Mouse (Mus musculus) heart, embryonic 12.5 days (tissue): Measurements from ENCODE around the gene Fcrl5. TPM values are rescaled to one million over a fixed set of nuclear protein-coding genes. Genes with fewer than 3 reads are reported as not detected.
A peak's percentile ranks its signal among the peaks of the same experiment; 100 is the strongest.

Source experiments
- ATAC-seq: fragments of 200-750 bp; cut with Nextera tagmentation; 2 replicates; pipeline ENCODE4 v1.8.0; 2017; ENCODE audit warnings: moderate TSS enrichment, moderate library complexity; ENCODE audit not compliant: insufficient number of reproducible peaks, low FRiP score
- H3K27ac ChIP-seq: fragments of 300-500 bp; sonication (generic); 2 replicates; pipeline ENCODE4 v1.5.1; 2016; ENCODE audit warnings: mild to moderate bottlenecking, moderate library complexity; ENCODE audit not compliant: poor library complexity, severe bottlenecking
- H3K27me3 ChIP-seq: fragments of 300-500 bp; sonication (generic); replicated peaks from 2 replicates; pipeline ENCODE4 v1.6.1; 2016; ENCODE audit warnings: mild to moderate bottlenecking, moderate library complexity
- H3K36me3 ChIP-seq: fragments of 300-500 bp; sonication (generic); 2 replicates; pipeline ENCODE4 v1.6.1; 2016; ENCODE audit warnings: mild to moderate bottlenecking, moderate library complexity
- H3K4me1 ChIP-seq: fragments of 300-500 bp; sonication (generic); replicated peaks from 2 replicates; pipeline ENCODE4 v1.6.1; 2016; ENCODE audit warnings: mild to moderate bottlenecking
- H3K4me2 ChIP-seq: fragments of 300-500 bp; sonication (generic); 2 replicates; pipeline ENCODE4 v1.6.1; 2016; ENCODE audit warnings: mild to moderate bottlenecking, moderate library complexity
- H3K4me3 ChIP-seq: fragments of 300-500 bp; sonication (generic); 2 replicates; pipeline ENCODE4 v1.5.1; 2016; ENCODE audit warnings: mild to moderate bottlenecking
- H3K9ac ChIP-seq: fragments of 300-500 bp; sonication (generic); 2 replicates; pipeline ENCODE4 v1.6.1; 2016; ENCODE audit warnings: mild to moderate bottlenecking, moderate library complexity
- H3K9me3 ChIP-seq: fragments of 300-500 bp; sonication (generic); replicated peaks from 2 replicates; pipeline ENCODE4 v1.6.1; 2016; ENCODE audit warnings: mild to moderate bottlenecking, moderate library complexity
- WGBS: fragments of 180-500 bp; shearing (Covaris S2); methylation state at CpG from one replicate; pipeline ENCODE4 v1.1.7; 2016; 5-methylcytosine and 5-hydroxymethylcytosine counted together
- polyA plus RNA-seq: library from polyadenylated mRNA; unstranded; fragments of >200 nt; fragmentation: Nextera tagmentation; extraction: Ambion mirVana; gene quantifications from 2 replicates; pipeline ENCODE4 v1.2.1, GENCODE M21; 2016

The Fcrl5 gene
- polyA plus RNA-seq, 1 experiment from 2014 or later = not detected

- peaks cover 61% of the 10 kb centered on the region for H3K36me3 ChIP-seq
- no peak overlapping the region for H3K4me3 ChIP-seq
- H3K9me3 ChIP-seq = no peaks in the 10 kb centered on the region
- no peak overlapping the region for H3K4me2 ChIP-seq
- no peak for ATAC-seq
- no peaks in the 10 kb centered on the region for H3K27me3 ChIP-seq
- H3K27ac ChIP-seq = no peak overlapping the region
- H3K9ac ChIP-seq = no peak overlapping the region
- peaks cover 32% of the 10 kb centered on the region for H3K4me1 ChIP-seq
- WGBS = 92% methylated on average over 8 of the region's 8 CpGs
These were observed 93.3 kb downstream of the Fcrl5 start for GRCm38 (mm10) chr3:87528841-87529240.

- Histone ChIP-seq H3K27me3 (no peaks in the 10 kb centered on the region), H3K36me3 (peaks cover 68% of the 10 kb centered on the region), H3K27ac (no peak overlapping the region), H3K9me3 (no peaks in the 10 kb centered on the region), H3K9ac (no peak overlapping the region), H3K4me1 (peaks cover 32% of the 10 kb centered on the region), H3K4me3 (no peak overlapping the region), H3K4me2 (no peak overlapping the region)
- WGBS = 90% methylated on average over 11 of the region's 11 CpGs
- ATAC-seq = no peak
These were observed 94.0 kb downstream of the Fcrl5 start for GRCm38 (mm10) chr3:87529568-87529967.

DNA sequence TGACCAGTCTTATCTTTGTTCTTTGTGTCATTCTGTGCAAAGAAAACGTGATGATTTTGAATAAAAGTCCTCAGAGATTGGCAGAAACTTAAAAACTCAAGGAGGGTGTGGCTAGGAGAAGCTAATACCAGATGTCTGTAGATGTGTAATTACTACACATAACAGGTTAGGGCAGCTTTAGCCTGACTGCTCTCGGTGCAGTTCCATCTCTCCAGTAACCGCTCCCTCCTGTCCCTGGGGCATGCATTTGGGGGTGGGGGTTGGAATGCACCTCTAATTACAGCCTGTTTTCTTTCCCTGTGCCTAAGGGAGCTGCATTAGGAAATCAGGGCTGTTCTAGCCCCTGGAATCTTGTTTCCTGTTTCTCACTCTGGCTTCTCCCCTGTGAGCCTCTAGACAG lies 94.7 kb downstream of the Fcrl5 start:
- no peak overlapping the region for H3K4me3 ChIP-seq
- no peaks in the 10 kb centered on the region for H3K9me3 ChIP-seq
- no peak overlapping the region for H3K9ac ChIP-seq
- no peak overlapping the region for H3K4me2 ChIP-seq
- no peaks in the 10 kb centered on the region for H3K27me3 ChIP-seq
- peaks cover 28% of the 10 kb centered on the region for H3K4me1 ChIP-seq
- no peak for ATAC-seq
- no peak overlapping the region for H3K27ac ChIP-seq
- peaks cover 75% of the 10 kb centered on the region for H3K36me3 ChIP-seq
- WGBS = 87% methylated on average over 3 of the region's 3 CpGs

DNA sequence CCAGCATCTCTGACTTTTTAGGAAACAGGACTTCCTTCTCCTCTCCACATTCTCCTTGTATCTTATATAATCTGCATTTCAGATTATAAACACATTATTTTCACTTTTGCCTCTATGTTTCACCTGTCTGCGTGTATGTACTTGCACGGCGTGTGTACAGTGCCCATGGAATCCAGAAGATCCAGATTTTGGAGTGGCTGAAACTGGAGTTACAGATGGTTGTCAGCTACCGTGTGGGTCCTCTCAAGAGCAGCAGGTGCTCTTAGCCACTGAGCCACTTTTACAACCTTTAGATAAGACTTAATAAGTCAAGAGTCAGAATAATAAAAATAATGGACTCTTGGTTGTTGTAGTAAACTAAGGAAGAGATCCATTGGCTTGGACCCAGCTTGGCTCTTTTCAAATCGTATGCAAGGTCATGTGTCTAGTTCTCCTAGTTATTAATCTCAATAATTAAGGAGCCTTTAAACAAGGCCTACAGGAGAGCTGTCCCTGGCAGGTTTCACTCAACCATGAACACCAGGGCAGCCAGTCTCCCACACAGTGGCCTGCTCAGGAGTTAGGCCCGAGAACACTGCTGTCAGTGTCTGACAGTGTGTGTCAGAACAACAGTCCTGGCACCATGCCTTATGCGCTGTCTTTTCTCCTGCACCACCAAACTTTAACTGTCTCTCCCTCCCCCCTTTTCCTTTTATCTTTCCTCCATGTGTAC lies 98.2 kb downstream of the Fcrl5 start:
- H3K9ac ChIP-seq = no peak overlapping the region
- WGBS = 91% methylated on average over 7 of the region's 7 CpGs
- H3K27me3 ChIP-seq = no peaks in the 10 kb centered on the region
- no peak for ATAC-seq
- peaks cover 25% of the 10 kb centered on the region for H3K4me1 ChIP-seq
- H3K4me2 ChIP-seq = no peak overlapping the region
- no peaks in the 10 kb centered on the region for H3K9me3 ChIP-seq
- no peak overlapping the region for H3K4me3 ChIP-seq
- no peak overlapping the region for H3K27ac ChIP-seq
- H3K36me3 ChIP-seq = peaks cover 91% of the 10 kb centered on the region

- Histone ChIP-seq H3K36me3 (peaks cover 54% of the 10 kb centered on the region), H3K27me3 (no peaks in the 10 kb centered on the region), H3K4me1 (peaks cover 62% of the 10 kb centered on the region), H3K9me3 (no peaks in the 10 kb centered on the region), H3K27ac (peak overlapping the region; percentile 7; the same call in 1 of the 2 replicates), H3K4me3 (no peak overlapping the region), H3K9ac (no peak overlapping the region), H3K4me2 (no peak overlapping the region)
- no peak for ATAC-seq
- 53% methylated on average over 10 of the region's 10 CpGs for WGBS
These were observed 102.5 kb downstream of the Fcrl5 start for GRCm38 (mm10) chr3:87538034-87538433.

DNA sequence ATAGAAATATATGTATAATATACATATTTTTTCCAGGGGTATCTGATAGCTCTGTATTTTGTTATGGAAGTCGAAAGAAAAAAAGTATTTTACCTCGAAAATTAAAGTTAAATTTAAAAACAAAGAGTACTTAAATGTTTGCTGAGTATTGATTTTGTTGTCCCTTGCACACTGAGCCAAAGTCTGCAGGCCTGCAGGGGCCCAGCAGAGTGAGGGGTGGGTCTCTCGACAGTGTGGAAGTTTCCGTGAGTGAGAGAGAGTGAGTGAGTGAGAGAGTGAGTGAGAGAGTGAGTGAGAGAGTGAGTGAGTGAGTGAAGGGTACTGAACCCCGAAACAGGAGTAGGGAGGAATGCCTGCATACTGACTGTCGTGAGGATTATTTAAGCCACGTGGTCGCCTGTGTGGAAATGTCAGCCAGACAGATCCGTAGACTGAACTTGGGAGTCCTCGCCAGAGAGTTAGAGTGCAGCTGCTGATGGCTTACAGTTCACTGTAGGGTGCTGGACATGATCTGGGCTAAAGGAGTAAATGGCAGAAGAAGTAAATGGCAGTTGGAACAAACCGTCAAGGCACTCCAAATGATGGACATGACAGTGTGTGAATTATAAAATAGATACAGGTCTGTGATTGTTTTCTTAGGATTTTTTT lies 104.6 kb downstream of the Fcrl5 start:
- H3K4me1 ChIP-seq = peaks cover 63% of the 10 kb centered on the region
- 62% methylated on average over 11 of the region's 11 CpGs for WGBS
- H3K9ac ChIP-seq = no peak overlapping the region
- no peak for ATAC-seq
- no peaks in the 10 kb centered on the region for H3K9me3 ChIP-seq
- H3K4me2 ChIP-seq = 0 out of 2 replicates have a peak overlapping the region, but pooled peaks have one; percentile 3
- no peaks in the 10 kb centered on the region for H3K27me3 ChIP-seq
- peak overlapping the region; percentile 54; the same call in 1 of the 2 replicates for H3K27ac ChIP-seq
- no peak overlapping the region for H3K4me3 ChIP-seq
- peaks cover 33% of the 10 kb centered on the region for H3K36me3 ChIP-seq

DNA sequence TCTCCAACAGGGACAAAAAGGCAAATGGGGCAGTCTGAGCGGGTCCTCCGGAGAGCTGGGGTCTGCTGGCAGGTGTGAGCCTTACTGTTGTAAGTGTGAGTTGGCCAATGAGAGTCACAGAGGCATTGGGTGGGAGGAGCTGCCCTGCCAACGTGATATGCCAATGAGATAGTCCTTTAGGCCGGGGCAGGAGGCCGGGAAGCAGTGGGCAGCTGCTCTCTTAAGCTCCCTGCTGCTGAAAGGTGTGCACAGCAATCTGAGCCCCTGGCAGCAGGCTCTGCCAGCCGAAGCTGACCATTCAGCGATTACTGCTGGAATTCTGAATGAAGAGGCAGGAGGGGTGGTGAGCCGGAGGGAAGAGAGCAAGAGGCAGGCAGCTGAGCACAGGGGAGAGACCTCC lies 105.1 kb downstream of the Fcrl5 start:
- H3K27me3 ChIP-seq = 0 out of 2 replicates have a peak, but pooled peaks cover 2% of the 10 kb centered on the region
- H3K27ac ChIP-seq = peak overlapping the region; percentile 54
- no peak overlapping the region for H3K9ac ChIP-seq
- no peaks in the 10 kb centered on the region for H3K9me3 ChIP-seq
- H3K4me3 ChIP-seq = no peak overlapping the region
- peaks cover 63% of the 10 kb centered on the region for H3K4me1 ChIP-seq
- peak overlapping the region; percentile 3; the same call in 1 of the 2 replicates for H3K4me2 ChIP-seq
- no peak for ATAC-seq
- WGBS = 13% methylated on average over 8 of the region's 8 CpGs
- peaks cover 28% of the 10 kb centered on the region for H3K36me3 ChIP-seq

DNA sequence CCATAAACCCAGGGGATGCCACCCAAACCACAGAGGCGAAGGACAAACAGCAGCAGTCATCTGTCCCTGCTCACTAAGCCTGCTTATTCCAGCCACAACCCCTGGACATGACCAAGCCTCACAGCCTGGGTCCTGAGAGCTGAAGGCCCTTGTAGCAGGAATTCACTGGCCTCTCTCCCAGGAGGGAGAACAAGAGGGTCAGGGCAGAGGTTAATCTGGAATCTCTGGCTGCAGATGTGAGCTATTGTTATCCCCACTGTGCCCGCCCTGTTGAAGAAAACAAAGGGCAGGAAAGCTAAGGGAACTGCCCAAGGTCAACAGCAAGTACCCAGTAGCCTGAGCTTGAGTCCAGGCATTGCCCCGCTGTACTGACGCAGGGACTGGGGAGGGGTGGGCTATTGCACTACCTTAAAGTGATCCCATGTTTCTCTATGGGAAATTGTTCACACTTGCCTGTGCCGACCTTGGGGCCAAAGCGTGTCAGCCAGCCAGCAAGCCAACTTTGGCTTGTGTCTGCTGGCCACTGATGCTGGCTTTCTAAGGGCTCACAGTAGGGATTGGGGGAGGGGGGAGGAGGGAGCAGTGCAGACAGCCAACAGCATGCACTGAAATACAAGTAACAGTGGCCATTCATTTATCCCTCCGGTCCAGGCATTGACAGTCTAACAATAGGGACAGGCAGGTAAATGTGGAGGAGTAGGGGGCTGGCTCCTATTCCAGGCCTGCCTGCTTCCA lies 107.1 kb downstream of the Fcrl5 start:
- WGBS = 56% methylated on average over 7 of the region's 7 CpGs
- Histone ChIP-seq H3K4me2 (no peak overlapping the region), H3K36me3 (peaks cover 8% of the 10 kb centered on the region), H3K27me3 (0 out of 2 replicates have a peak, but pooled peaks cover 3% of the 10 kb centered on the region), H3K4me1 (peaks cover 50% of the 10 kb centered on the region), H3K4me3 (no peak overlapping the region), H3K9ac (no peak overlapping the region), H3K9me3 (no peaks in the 10 kb centered on the region), H3K27ac (peak overlapping the region; percentile 28)
- 0 out of 2 replicates have a peak, but pooled peaks have one; percentile 13 for ATAC-seq

DNA sequence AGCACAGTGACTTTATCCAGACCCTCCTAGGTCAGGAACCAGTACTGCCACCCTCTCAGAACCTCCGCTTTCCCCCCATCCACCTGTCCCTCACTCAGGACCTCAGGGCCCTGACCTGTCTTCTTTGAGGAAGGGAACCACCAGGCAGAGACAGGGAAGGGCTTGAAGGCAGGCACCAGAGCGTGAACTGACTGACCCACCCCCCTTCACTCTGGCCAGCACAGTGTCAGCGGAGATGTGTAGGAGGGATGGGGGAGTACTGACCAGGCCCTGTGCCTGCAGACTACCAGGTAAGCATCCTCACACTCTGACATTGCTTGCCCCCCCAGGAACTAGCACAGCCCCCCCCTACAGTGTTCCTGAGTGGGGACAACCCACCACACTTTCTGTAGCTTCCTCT lies 110.0 kb downstream of the Fcrl5 start:
- Histone ChIP-seq H3K4me3 (no peak overlapping the region), H3K27ac (no peak overlapping the region), H3K4me1 (peaks cover 32% of the 10 kb centered on the region), H3K9ac (no peak overlapping the region), H3K9me3 (no peaks in the 10 kb centered on the region), H3K4me2 (no peak overlapping the region), H3K27me3 (peaks cover 23% of the 10 kb centered on the region), H3K36me3 (no peaks in the 10 kb centered on the region)
- 85% methylated on average over 3 of the region's 3 CpGs for WGBS
- no peak for ATAC-seq

DNA sequence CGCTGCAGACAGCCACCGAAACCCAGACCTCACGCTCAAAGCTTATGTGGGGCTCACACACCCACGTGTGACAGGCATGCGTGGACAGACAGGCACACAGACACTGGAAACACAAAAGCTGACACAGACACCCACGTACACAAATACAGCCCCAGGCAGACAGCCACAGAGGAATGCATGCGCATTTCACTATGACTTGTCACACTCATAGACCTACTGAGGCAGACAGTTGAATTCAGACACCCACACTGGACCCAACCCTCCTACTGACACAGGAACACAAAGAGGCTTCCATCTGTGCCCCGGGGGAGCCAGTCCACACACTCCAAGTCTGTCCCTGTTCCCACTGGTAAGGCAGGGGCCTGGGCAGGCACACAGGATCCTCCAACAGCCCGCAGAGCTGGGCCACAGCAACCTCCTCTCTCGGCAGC lies 110.7 kb downstream of the Fcrl5 start:
- 77% methylated on average over 10 of the region's 10 CpGs for WGBS
- no peak overlapping the region for H3K4me3 ChIP-seq

DNA sequence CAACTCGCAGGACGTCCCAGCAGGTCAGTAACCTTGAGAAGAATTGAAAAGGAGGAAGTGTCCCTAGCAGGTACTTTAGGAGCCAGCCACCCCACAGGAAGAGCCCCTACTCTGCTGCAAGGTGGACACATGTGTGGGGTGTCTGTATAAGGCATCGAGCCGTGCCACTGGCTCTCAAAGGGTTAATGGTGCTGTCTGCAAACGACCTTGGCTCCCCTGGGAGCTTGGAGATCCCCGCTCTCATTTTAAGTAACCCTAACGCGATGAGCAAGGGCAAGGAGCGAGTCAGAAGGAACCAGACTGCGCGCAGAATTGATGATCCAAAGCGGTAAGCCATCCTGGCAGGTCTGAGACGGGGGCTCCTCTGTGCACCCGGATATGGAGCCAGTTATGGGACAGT lies 114.3 kb downstream of the Fcrl5 start:
- ATAC-seq = no peak
- peak overlapping the region; percentile 36; the same call in 1 of the 2 replicates for H3K4me2 ChIP-seq
- H3K27me3 ChIP-seq = peaks cover 40% of the 10 kb centered on the region
- no peak overlapping the region for H3K9ac ChIP-seq
- 28% methylated on average over 14 of the region's 14 CpGs for WGBS
- H3K4me1 ChIP-seq = peaks cover 14% of the 10 kb centered on the region
- H3K4me3 ChIP-seq = no peak overlapping the region
- H3K9me3 ChIP-seq = no peaks in the 10 kb centered on the region
- no peaks in the 10 kb centered on the region for H3K36me3 ChIP-seq
- H3K27ac ChIP-seq = no peak overlapping the region

More for the DNA sequence above, 110.7 kb downstream of the Fcrl5 start:
- Histone ChIP-seq H3K27me3 (peaks cover 30% of the 10 kb centered on the region), H3K4me2 (no peak overlapping the region), H3K36me3 (no peaks in the 10 kb centered on the region), H3K9me3 (no peaks in the 10 kb centered on the region), H3K4me1 (peaks cover 25% of the 10 kb centered on the region), H3K9ac (no peak overlapping the region), H3K27ac (no peak overlapping the region)
- no peak for ATAC-seq
